Mouse (Mus musculus) liver, embryonic 15.5 days (tissue): Measurements from ENCODE around the gene Parp3. TPM values are rescaled to one million over a fixed set of nuclear protein-coding genes. Genes with fewer than 3 reads are reported as not detected.
A peak's percentile ranks its signal among the peaks of the same experiment; 100 is the strongest.

ENCODE experiments used
- ATAC-seq: fragments of 200-750 bp; cut with Nextera tagmentation; 2 replicates; pipeline ENCODE4 v1.8.0; 2017; ENCODE audit warnings: moderate number of reproducible peaks, mild to moderate bottlenecking, moderate library complexity; ENCODE audit not compliant: insufficient read depth
- H3K27ac ChIP-seq: fragments of 300-500 bp; sonication (generic); replicated peaks from 2 replicates; pipeline ENCODE4 v1.5.1; 2015; ENCODE audit warnings: mild to moderate bottlenecking, inconsistent platforms
- H3K27me3 ChIP-seq: fragments of 300-500 bp; sonication (generic); 2 replicates; pipeline ENCODE4 v1.6.1; 2015; ENCODE audit warnings: mild to moderate bottlenecking, inconsistent platforms
- H3K36me3 ChIP-seq: fragments of 300-500 bp; sonication (generic); replicated peaks from 2 replicates; pipeline ENCODE4 v1.6.1; 2015; ENCODE audit warnings: moderate library complexity, mild to moderate bottlenecking, inconsistent platforms
- H3K4me1 ChIP-seq: fragments of 300-500 bp; sonication (generic); replicated peaks from 2 replicates; pipeline ENCODE4 v1.6.1; 2015; ENCODE audit warnings: inconsistent platforms
- H3K4me2 ChIP-seq: fragments of 300-500 bp; sonication (generic); 2 replicates; pipeline ENCODE4 v1.6.1; 2015; ENCODE audit warnings: moderate library complexity, mild to moderate bottlenecking, inconsistent platforms
- H3K4me3 ChIP-seq: fragments of 300-500 bp; sonication (generic); replicated peaks from 2 replicates; pipeline ENCODE4 v1.5.1; 2015; ENCODE audit warnings: mild to moderate bottlenecking, inconsistent platforms
- H3K9ac ChIP-seq: fragments of 300-500 bp; sonication (generic); 2 replicates; pipeline ENCODE4 v1.6.1; 2015; ENCODE audit warnings: moderate library complexity, mild to moderate bottlenecking, inconsistent platforms
- H3K9me3 ChIP-seq: fragments of 300-500 bp; sonication (generic); replicated peaks from 2 replicates; pipeline ENCODE4 v1.6.1; 2016; ENCODE audit warnings: inconsistent platforms
- WGBS: fragments of 180-500 bp; shearing (Covaris S2); methylation state at CpG from one replicate; pipeline ENCODE4 v1.1.7; 2015; ENCODE audit warnings: mixed read lengths; ENCODE audit not compliant: insufficient replicate concordance; 5-methylcytosine and 5-hydroxymethylcytosine counted together
- polyA plus RNA-seq: library from polyadenylated mRNA; unstranded; fragments of >200 nt; fragmentation: Nextera tagmentation; extraction: Ambion mirVana; gene quantifications from 2 replicates; pipeline ENCODE4 v1.2.1, GENCODE M21; 2015

The Parp3 gene
- polyA plus RNA-seq, 1 experiment from 2014 or later, result 1.4 TPM

DNA sequence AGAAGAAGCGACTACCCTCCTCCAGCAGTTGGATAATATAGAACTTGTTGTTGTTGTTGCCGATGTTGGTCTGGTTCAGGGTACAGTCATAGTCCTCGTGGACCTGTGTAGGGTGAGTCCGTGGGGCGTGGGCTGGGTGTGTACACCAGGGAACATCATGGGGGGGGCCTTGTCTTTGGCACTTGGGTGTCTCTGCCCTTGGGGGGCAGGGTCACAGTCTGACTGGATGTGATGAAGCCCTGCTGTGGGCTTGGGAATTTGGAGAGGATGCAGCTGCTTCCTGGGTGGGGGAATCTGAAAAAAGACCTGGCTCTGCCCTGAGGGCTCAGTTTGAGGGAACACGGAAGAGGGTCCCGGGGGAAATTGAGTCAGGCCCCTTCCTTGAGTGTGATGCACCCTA is 1.7 kb downstream of the Parp3 start:
- no peak for ATAC-seq
- Histone ChIP-seq H3K9ac (no peak overlapping the region), H3K4me2 (peak overlapping the region; percentile 96), H3K27ac (no peak overlapping the region), H3K4me1 (peaks cover 43% of the 10 kb centered on the region), H3K4me3 (no peak overlapping the region), H3K27me3 (no peaks in the 10 kb centered on the region), H3K9me3 (no peaks in the 10 kb centered on the region), H3K36me3 (no peaks in the 10 kb centered on the region)
- 67% methylated on average over 7 of the region's 7 CpGs for WGBS

DNA sequence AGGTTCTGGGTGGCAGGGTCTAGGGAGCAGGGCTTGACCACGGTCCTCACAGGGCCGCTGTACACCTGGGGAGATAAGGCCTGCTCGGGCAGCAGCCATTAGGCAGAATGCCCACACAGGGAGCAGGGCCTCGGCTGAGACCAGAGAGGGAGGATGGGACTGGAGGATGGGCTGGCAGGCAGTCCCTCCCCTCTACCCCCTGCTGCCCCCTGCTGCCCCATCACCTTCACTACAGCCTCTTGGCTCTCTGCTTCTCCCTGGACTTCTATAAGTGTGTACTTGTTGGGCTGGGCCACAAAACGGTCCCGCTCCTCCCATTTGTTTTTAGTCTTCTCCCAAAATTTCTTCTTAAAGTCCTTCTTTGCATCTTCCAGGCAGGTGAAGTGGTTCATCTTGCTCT is 2.3 kb downstream of the Parp3 start:
- Histone ChIP-seq H3K4me2 (no peak overlapping the region), H3K27me3 (no peaks in the 10 kb centered on the region), H3K9ac (no peak overlapping the region), H3K27ac (no peak overlapping the region), H3K9me3 (no peaks in the 10 kb centered on the region), H3K4me3 (no peak overlapping the region), H3K36me3 (no peaks in the 10 kb centered on the region), H3K4me1 (peaks cover 47% of the 10 kb centered on the region)
- no peak for ATAC-seq
- 4% methylated on average over 6 of the region's 6 CpGs for WGBS

DNA sequence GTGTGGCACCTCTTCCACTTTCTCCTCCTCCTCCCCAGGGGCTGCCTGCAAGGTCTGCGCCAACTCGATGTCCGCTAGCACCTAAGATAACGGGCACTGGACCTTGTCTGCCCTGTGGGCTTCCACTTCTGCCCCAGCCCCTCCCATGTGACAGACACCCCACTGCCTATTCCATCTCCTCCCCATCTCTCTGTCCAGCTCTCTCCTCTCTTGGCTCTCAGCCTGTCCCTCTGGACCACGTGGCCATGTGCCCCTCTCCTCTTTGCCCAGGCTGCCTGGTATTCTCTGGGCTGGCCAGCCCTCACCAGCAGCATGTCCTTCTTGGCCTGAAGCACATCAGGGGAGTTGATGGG is 3.0 kb downstream of the Parp3 start:
- Histone ChIP-seq H3K9ac (no peak overlapping the region), H3K4me1 (peaks cover 50% of the 10 kb centered on the region), H3K36me3 (no peaks in the 10 kb centered on the region), H3K4me2 (no peak overlapping the region), H3K27ac (no peak overlapping the region), H3K9me3 (no peaks in the 10 kb centered on the region), H3K27me3 (no peaks in the 10 kb centered on the region), H3K4me3 (no peak overlapping the region)
- 67% methylated on average over 5 of the region's 5 CpGs for WGBS
- no peak for ATAC-seq

DNA sequence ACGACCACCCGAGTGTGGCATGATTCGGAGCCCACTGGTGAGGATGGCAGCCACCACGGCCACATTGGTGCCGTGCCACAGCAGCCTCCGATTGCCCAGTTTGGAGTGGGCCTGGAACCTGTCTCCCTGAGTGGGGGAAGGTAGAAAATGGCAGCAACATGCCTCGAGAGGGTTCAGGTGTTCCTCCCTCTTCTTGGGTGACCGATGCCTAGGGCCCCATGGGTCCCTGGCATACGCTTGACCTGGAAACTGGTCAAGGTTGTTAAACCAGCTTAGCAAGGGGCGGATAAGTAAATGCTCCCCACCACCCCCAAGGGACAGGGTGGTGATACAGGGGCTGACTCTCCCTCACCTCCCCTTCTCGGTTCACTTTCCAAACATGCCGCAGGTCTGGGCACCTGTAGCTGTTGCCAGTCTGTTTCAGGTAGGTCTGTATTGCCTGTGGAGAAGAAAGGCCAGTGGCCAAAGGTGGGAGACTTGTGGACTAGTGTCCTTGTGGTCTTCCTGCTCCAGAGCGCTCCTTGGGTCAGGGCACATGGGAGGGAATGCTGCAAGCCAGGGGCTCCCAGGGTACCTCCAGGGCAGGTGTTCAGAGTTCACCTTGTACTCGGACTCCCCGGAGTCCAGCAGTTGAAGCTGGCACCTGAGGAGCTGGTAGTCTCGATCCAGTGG is 3.5 kb downstream of the Parp3 start:
- Histone ChIP-seq H3K4me1 (peaks cover 48% of the 10 kb centered on the region), H3K27me3 (no peaks in the 10 kb centered on the region), H3K36me3 (no peaks in the 10 kb centered on the region), H3K9ac (no peak overlapping the region), H3K9me3 (no peaks in the 10 kb centered on the region), H3K27ac (no peak overlapping the region), H3K4me3 (no peak overlapping the region), H3K4me2 (no peak overlapping the region)
- ATAC-seq, result no peak
- WGBS, result 72% methylated on average over 16 of the region's 16 CpGs

DNA sequence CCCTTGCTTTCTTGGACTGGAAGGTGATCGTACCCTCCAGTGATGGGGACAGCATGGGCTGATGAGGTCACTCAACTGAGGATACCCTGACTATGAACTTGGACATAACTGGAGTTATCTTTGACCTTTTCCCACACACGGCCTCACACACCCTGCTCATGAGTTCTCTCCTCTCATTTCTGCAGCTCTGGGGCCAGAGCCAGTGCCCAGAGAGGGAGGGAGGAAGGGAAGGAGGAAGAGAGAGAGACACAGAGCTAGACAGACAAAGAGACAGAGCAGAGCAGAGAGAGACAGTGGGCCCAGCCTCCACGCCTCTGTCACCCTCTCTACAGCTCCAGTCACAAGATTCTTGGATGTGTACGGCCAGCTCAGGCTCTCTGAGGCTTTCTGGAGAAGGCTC is 4.4 kb downstream of the Parp3 start:
- peaks cover 39% of the 10 kb centered on the region for H3K4me1 ChIP-seq
- H3K27ac ChIP-seq, result no peak overlapping the region
- H3K36me3 ChIP-seq, result no peaks in the 10 kb centered on the region
- H3K4me3 ChIP-seq, result no peak overlapping the region
- ATAC-seq, result no peak
- H3K9ac ChIP-seq, result no peak overlapping the region
- no peak overlapping the region for H3K4me2 ChIP-seq
- H3K9me3 ChIP-seq, result no peaks in the 10 kb centered on the region
- WGBS, result 56% methylated on average over 4 of the region's 4 CpGs
- H3K27me3 ChIP-seq, result no peaks in the 10 kb centered on the region

DNA sequence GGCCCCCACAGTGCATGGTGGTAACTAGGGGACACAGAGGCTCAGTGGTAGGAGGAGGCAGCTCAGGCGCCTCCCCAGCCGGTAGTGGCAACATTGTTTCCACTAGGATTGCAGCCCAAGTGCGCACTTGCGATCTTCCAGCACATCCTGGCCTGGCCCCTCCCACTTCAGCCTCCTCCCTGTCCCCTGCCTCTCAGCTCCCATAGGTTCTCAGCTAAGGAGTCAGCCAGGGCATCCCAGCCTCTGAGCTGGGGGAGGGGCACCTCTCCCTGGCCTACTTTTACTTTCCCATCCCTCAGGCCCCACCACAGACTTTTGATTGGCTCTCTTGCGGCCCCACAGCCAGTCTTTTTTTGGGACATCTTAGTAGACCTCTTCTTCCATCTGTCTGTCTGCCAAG is 4.9 kb downstream of the Parp3 start:
- H3K9ac ChIP-seq, result no peak overlapping the region
- no peak for ATAC-seq
- H3K4me3 ChIP-seq, result no peak overlapping the region
- peaks cover 37% of the 10 kb centered on the region for H3K4me1 ChIP-seq
- no peak overlapping the region for H3K27ac ChIP-seq
- H3K36me3 ChIP-seq, result no peaks in the 10 kb centered on the region
- 73% methylated on average over 5 of the region's 5 CpGs for WGBS
- no peaks in the 10 kb centered on the region for H3K9me3 ChIP-seq
- peaks cover 3% of the 10 kb centered on the region for H3K27me3 ChIP-seq
- no peak overlapping the region for H3K4me2 ChIP-seq

DNA sequence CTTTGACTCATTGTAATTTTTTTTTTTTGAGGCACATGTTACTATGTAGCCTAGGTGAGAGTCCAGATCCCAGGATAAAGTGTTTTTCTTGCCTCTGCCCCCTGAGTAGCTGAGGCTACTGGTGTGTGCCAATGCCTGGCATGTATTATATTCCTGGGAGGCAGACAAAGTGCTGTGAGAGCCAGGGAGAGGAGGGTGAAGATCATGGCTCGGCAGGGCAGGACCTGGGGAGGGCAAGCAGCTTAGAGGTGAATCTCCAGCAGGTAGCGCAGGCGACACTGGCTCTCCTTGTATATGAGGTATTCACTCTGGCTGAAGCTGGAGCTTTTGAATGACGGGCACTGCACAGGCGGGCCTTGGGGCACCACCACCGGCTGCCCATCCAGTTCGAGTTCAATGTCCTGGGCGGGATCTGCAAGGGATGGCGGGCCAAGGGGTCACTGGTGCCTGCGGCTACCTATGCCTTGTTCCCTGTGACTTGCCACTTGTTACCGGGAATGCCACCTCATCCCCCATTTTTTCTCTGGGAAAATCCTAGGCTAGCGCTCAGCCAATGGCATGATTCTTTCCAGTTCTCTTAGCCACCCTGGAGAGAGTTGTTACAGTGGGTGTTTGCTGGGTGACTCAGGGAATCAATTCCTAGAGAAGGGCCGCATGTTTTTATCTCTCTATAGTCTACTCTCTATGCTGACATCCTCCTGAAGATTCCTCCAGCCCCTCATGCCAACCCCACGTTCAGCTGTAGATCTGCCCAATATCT is 5.6 kb downstream of the Parp3 start:
- ATAC-seq, result no peak
- no peaks in the 10 kb centered on the region for H3K36me3 ChIP-seq
- H3K9me3 ChIP-seq, result no peaks in the 10 kb centered on the region
- no peak overlapping the region for H3K9ac ChIP-seq
- no peak overlapping the region for H3K4me2 ChIP-seq
- 65% methylated on average over 14 of the region's 14 CpGs for WGBS
- H3K4me1 ChIP-seq, result peaks cover 31% of the 10 kb centered on the region
- H3K27me3 ChIP-seq, result peaks cover 10% of the 10 kb centered on the region
- H3K4me3 ChIP-seq, result no peak overlapping the region
- H3K27ac ChIP-seq, result no peak overlapping the region

DNA sequence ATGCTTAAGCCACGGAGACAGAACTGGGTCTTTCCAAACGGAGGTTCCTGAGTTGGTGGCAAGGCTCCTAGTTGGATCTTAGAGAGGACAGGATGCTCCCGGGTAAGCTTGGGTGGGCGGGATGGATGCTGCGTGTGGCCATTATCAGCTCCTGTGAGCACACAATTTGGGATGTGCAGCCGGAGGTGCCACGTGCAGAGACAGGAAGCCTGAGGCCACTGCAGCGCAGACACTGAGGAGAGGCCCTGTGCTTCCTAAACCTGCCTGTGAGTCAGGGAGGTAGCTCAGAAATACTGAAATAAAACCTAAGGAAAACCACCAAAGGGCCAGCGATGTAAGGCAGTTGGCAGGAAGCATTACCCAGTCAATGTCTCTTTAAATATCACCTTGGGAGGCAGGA is 7.0 kb downstream of the Parp3 start:
- Histone ChIP-seq H3K4me3 (no peak overlapping the region), H3K27me3 (peaks cover 24% of the 10 kb centered on the region), H3K27ac (no peak overlapping the region), H3K4me2 (no peak overlapping the region), H3K4me1 (peaks cover 18% of the 10 kb centered on the region), H3K36me3 (no peaks in the 10 kb centered on the region), H3K9ac (no peak overlapping the region), H3K9me3 (no peaks in the 10 kb centered on the region)
- WGBS, result 28% methylated on average over 9 of the region's 9 CpGs
- no peak for ATAC-seq

DNA sequence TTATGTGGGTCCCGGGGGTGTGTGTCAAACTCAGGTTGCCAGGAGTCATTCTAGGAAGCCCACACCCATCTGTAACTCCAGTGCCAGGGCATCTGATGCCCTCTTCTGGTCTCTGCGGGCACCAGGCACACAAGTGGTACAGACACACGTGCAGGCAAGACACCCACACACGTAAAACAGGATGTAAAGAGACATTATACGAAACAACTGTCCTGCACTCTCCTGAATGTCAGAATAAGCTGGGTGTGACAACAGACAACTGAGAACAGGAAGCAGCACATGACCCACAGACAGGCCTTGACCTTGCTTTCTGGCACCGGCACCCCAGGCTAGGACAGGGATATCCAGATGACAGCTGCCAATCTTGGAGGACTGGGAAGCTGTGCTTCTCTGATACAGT is 7.4 kb downstream of the Parp3 start:
- Histone ChIP-seq H3K9ac (no peak overlapping the region), H3K27ac (no peak overlapping the region), H3K4me2 (no peak overlapping the region), H3K36me3 (no peaks in the 10 kb centered on the region), H3K4me3 (no peak overlapping the region), H3K9me3 (no peaks in the 10 kb centered on the region), H3K4me1 (peaks cover 18% of the 10 kb centered on the region), H3K27me3 (peaks cover 28% of the 10 kb centered on the region)
- ATAC-seq, result no peak
- 32% methylated on average over 6 of the region's 6 CpGs for WGBS

DNA sequence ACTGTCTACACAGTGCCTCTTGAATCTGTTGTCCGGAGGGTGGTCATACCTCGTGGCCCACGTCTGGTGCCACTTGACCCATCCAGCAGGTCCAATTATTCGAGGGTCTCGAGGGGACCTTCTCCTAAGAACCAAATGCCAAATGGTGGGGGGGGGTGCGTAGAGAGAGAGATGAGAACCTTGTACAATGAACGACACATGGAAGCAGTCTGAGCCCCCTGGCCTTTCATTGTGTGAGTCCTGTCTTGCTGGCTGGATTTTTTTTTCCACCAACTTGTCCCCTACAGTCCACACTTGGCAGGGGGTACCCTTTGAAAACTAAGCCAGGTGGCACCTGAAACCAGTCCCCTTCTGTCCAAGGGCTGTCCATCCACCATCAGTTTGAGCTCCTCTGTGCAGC is 9.0 kb downstream of the Parp3 start:
- peaks cover 12% of the 10 kb centered on the region for H3K4me1 ChIP-seq
- H3K4me2 ChIP-seq, result no peak overlapping the region
- H3K27ac ChIP-seq, result no peak overlapping the region
- no peaks in the 10 kb centered on the region for H3K36me3 ChIP-seq
- peaks cover 43% of the 10 kb centered on the region for H3K27me3 ChIP-seq
- no peak for ATAC-seq
- no peak overlapping the region for H3K4me3 ChIP-seq
- no peaks in the 10 kb centered on the region for H3K9me3 ChIP-seq
- 69% methylated on average over 7 of the region's 7 CpGs for WGBS
- H3K9ac ChIP-seq, result no peak overlapping the region

DNA sequence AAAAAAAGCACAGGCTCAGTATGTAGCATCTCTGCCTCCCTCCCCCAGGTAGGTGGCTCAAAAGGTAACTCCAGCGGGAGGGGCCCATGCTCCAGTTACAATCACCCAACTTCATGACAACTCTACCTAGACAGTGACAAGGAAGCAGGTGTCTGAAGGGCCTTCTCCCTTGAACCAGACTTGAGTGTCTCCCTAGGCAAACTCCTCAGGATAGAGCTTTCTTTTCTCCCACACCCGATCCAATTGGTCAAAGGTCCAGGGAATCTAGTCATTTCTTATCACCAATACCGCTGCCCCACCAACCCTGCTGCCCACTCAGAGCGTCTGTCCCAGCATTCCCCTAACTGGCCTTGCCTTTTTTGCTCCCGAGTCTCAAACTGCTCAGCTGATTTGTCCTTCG is 10.0 kb downstream of the Parp3 start:
- H3K9me3 ChIP-seq, result no peaks in the 10 kb centered on the region
- H3K4me3 ChIP-seq, result no peak overlapping the region
- ATAC-seq, result no peak
- H3K9ac ChIP-seq, result no peak overlapping the region
- peaks cover 43% of the 10 kb centered on the region for H3K27me3 ChIP-seq
- no peak overlapping the region for H3K4me2 ChIP-seq
- WGBS, result 72% methylated on average over 6 of the region's 6 CpGs
- peaks cover 12% of the 10 kb centered on the region for H3K4me1 ChIP-seq
- H3K27ac ChIP-seq, result no peak overlapping the region
- no peaks in the 10 kb centered on the region for H3K36me3 ChIP-seq
